Mouse (Mus musculus): Measurements from ENCODE around the gene Elf3. TPM values are rescaled to one million over a fixed set of nuclear protein-coding genes. Genes with fewer than 3 reads are reported as not detected.
"Not testable (repeated sequence)": the region's sequence is repeated elsewhere in the genome, so short reads cannot be mapped to it uniquely, and the experiment has no call there.

Elf3 gene
- under 1 TPM in 1 of 2 experiments, not detected in 1; 0.54 TPM for total RNA-seq (2021)
- long read RNA-seq, experiment 1 = 0 reads
- long read RNA-seq, experiment 2, partial matches to known transcripts = 0 of 1 reads
- long read RNA-seq, experiment 2, other reads (novel, unspliced or antisense) = 0 of 1 reads

GRCm38 (mm10) chr1:135258380-135259127 is at the start of gene Elf3:
Gene Elf3, minus strand, starts transcription at chr1:135258568.
- DNase-seq = peak; percentile 11 to 18

- DNase-seq = no peak
Observed at GRCm38 (mm10) chr1:135290908-135291307, 32.5 kb upstream of the Elf3 start.

DNA sequence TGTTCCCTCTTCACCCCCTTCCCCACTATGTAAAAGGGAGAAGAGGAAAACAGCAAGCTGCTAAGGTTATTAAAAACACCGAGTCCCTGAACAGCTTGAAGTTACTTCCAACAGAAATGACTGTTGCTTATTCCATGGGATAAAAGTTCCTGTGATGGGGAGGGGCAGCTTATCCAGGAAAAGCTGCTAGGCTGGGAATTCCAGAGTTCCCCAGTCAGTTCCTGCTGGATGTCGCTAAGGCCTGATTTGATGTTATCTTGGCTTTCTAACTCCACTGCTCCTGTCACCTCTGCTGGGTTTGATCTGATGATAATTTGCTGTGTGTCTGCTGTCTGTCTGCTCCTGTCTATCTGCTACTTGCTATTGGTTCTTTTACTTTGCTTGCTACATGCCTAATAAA is 27.9 kb upstream of the Elf3 start:
- DNase-seq = peak in 1 of 2 experiments; percentile 40

GRCm38 (mm10) chr1:135283826-135284291 is 25.5 kb upstream of the Elf3 start, which contains the start of gene Rnpep:
Gene Rnpep, minus strand, starts transcription at chr1:135284084.
- DNase-seq = peak; percentile 81

DNA sequence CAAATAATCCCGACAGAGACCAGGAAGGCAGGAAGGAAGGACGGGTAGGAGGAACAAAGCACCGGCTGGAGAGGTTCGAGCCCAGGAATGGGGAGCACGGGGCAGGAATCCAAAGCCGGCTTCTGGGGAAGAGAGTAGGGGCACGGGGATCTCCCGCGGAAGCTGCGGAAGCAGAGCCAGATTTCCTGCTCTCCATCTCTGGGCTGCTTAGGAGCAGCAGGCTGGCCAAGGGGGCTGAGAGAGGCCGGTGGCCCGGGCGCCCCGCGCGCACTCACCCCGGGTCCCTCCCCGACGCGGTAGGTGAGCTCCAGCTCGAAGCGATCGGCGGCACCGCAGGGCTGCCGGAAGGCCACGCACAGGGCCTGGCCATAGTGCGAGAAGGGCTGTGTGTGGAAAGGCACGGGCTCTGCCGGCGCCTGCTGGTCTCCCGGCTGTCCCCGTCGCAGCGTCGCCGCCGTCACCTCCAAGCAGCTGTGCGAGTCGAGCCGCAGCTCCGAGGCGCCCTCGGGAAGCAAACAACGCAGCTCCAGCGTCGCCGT is 25.0 kb upstream of the Elf3 start:
- peak; percentile 52 to 57 for DNase-seq

- DNase-seq = peak; percentile 61 to 77
Observed at GRCm38 (mm10) chr1:135282536-135283286, 24.3 kb upstream of the Elf3 start.

DNA sequence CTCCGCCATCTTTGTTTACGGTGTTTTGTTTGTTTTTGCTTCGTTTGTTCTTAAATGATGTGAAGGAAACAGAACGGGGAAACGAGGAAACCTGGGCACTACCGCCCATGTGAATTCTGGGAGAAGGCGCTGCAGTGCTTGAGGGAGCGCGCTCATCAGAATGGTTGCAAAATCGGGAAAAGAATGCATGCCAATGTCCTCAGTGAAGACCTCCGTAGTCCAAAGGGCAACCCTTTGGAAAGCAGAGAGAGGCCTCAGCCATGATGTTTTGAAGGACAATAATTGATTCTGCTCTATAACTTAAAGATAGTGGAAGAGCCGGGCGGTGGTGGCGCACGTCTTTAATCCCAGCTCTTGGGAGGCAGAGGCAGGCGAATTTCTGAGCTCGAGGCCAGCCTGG is 23.5 kb upstream of the Elf3 start:
- DNase-seq = no peak

GRCm38 (mm10) chr1:135280646-135281045 is 22.3 kb upstream of the Elf3 start:
- peak; percentile 76 to 88 for DNase-seq

GRCm38 (mm10) chr1:135271371-135271770 is 13.0 kb upstream of the Elf3 start:
- no peak for DNase-seq

- no peak for DNase-seq
Observed at GRCm38 (mm10) chr1:135267663-135268446, 9.5 kb upstream of the Elf3 start.

- DNase-seq = peak in 1 of 2 experiments; percentile 7
Observed at GRCm38 (mm10) chr1:135265834-135266233, 7.5 kb upstream of the Elf3 start.

DNA sequence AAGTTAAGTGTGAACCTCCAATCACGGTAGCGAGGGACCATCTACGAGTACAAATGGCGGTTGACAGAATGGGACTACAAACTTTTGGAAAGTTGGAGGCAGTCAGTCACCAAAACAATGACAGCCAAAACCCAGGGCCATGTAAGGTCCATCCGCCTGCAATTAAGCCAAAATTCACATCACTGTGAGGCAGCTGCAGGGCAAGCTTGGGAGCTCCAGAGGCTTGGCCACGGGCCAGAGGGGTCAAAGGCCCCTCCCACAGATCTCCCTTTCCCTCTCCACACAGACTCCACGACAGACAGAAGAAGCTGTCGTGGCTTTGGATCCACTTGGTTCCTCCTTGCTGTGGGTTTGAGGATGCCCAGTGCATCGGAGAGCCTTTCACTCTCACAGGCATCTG is 4.9 kb upstream of the Elf3 start:
- no peak for DNase-seq

GRCm38 (mm10) chr1:135262329-135262728 is 4.0 kb upstream of the Elf3 start:
- DNase-seq = no peak

DNA sequence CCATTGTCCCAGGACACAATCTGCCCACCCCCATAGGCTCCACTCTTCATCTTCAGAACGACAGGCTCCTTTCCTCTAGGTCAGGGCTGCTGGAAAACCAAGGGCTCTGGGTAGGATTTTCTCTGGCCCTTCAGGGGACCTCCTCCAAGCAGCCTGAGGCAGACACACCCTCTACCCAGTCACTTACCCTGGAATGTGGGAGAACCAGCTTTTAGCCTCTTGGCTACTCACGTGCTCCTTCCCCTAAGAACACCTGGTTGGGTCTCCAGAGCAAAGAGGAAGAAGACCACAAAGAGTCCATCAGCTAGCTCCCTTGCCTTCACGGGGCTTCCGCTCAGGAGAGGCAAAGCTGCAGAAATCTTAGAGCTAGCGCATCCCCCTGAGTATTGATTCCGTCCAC is 2.6 kb upstream of the Elf3 start:
- no peak for DNase-seq

DNA sequence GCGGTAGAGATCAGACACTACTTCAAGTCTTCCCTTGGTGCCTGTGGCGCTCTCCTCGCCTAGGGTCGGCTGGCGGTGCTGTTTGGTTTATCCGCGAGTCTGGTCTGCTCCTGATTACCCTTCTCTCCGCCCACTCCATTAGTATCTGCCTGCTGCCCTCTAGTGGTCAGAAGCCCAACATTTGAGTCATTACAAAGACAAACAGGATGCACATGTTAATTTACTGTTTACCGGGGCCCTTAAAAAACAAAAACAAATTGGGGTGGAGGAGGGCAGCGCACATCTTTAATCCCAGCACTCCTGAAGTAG is 714 bp upstream of the Elf3 start:
- DNase-seq = peak; percentile 73 to 92

- DNase-seq = peak in 1 of 2 experiments; percentile 16
Observed at GRCm38 (mm10) chr1:135256299-135256698, 2.1 kb downstream of the Elf3 start.

GRCm38 (mm10) chr1:135252854-135253253 is 5.5 kb downstream of the Elf3 start:
- no peak for DNase-seq

GRCm38 (mm10) chr1:135251405-135251804 is 7.0 kb downstream of the Elf3 start:
- no peak for DNase-seq

DNA sequence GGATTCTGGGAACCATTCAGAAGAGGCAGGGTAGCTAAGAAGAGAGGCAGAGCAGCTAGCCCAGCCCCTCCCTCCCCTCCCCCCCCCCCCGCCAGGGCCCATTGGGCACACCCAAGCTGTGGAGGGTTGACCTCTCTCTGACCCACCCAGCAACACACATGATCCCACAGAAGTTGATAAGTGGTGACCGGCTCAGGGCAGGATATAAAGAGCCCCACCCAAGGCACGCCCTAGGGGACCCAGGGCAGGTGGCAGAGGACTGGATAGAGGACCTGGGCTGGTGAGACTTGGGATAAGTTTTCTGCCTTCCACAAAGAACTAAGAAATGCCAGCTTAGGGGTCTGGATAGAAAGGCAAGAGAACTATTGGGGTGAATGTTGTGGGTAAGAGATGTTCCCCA is 7.7 kb downstream of the Elf3 start:
- no peak for DNase-seq

DNA sequence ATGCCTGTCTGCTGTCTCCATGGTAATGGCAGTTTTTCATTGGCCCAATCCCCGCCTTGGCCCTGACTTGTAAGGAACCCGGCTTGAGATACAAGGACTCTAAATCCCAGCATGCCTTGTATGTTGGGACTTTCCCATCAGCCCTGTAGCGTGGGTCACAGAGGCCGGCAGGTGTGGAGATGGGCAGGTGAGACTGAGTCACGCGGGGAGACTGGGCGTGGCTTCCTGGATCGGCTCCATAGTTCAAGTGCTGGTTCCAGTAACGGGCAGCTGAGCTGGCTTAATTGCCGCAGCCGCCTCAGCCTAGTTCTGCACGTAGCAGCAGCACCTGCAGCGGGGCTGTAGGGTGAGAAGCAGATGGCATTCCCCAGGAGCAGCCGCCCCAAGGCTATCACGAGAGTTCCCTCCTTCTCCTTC is 9.9 kb downstream of the Elf3 start:
- DNase-seq = no peak

DNA sequence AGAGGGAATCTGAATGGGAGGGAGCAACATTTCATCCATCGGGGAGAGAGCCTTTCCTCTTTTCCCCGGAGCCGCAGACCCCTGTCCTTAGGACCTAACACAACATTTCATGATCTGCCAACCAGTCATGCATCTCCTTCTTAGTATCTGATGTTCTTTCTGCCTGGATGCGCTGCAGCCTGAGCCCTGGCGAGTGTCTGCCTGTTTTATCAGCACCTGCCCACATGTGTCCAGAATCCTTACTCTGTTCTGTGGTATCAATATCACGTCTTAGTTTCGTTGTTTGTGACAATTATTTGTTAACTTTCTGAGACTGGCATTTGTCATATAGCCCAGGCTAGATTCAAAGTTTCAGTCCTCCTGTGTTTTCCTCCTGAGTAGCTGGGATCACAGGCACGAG is 14.4 kb downstream of the Elf3 start:
- DNase-seq = no peak

GRCm38 (mm10) chr1:135240206-135240605 is 18.2 kb downstream of the Elf3 start:
- DNase-seq = not testable (repeated sequence)

Measured in heart, adult 18-20 months (tissue).